Mouse (Mus musculus) embryonic facial prominence, embryonic 11.5 days (tissue): ENCODE results near the gene Atg14. TPM values are rescaled to one million over a fixed set of nuclear protein-coding genes. Genes with fewer than 3 reads are reported as not detected.

Experiments used
- ATAC-seq: fragments of 200-750 bp; cut with Nextera tagmentation; replicated peaks from 2 replicates; pipeline ENCODE4 v1.8.0; 2017; ENCODE audit warnings: low read depth; ENCODE audit not compliant: insufficient number of reproducible peaks, low FRiP score, low TSS enrichment
- DNase-seq: peaks from one replicate; pipeline ENCODE4 v3.0.0-alpha.2; 2015; ENCODE audit warnings: low spot score
- H3K27ac ChIP-seq: fragments of 300-500 bp; sonication (generic); replicated peaks from 2 replicates; pipeline ENCODE4 v1.5.1; 2014; ENCODE audit warnings: mild to moderate bottlenecking, low read depth, low read length, control low read depth
- H3K27me3 ChIP-seq: fragments of 300-500 bp; sonication (generic); 2 replicates; pipeline ENCODE4 v1.6.1; 2014; ENCODE audit warnings: mild to moderate bottlenecking, low read length, moderate library complexity, mixed read lengths; ENCODE audit not compliant: control insufficient read depth, insufficient read depth
- H3K36me3 ChIP-seq: fragments of 300-500 bp; sonication (generic); replicated peaks from 2 replicates; pipeline ENCODE4 v1.6.1; 2014; ENCODE audit warnings: low read depth, mild to moderate bottlenecking, low read length, moderate library complexity, mixed read lengths; ENCODE audit not compliant: control insufficient read depth, insufficient read depth
- H3K4me1 ChIP-seq: fragments of 300-500 bp; sonication (generic); 2 replicates; pipeline ENCODE4 v1.6.1; 2014; ENCODE audit warnings: low read length, mixed read lengths; ENCODE audit not compliant: control insufficient read depth, insufficient read depth
- H3K4me2 ChIP-seq: fragments of 300-500 bp; sonication (generic); 2 replicates; pipeline ENCODE4 v1.6.1; 2014; ENCODE audit warnings: low read depth, mild to moderate bottlenecking, control low read depth, low read length, moderate library complexity
- H3K4me3 ChIP-seq: fragments of 300-500 bp; sonication (generic); 2 replicates; pipeline ENCODE4 v1.5.1; 2014; ENCODE audit warnings: low read depth, low read length, control low read depth
- H3K9ac ChIP-seq: fragments of 300-500 bp; sonication (generic); replicated peaks from 2 replicates; pipeline ENCODE4 v1.6.1; 2014; ENCODE audit warnings: mild to moderate bottlenecking, control low read depth, low read length
- H3K9me3 ChIP-seq: fragments of 300-500 bp; sonication (generic); replicated peaks from 2 replicates; pipeline ENCODE4 v1.6.1; 2016; ENCODE audit warnings: mild to moderate bottlenecking, low read length, inconsistent platforms, mixed read lengths; ENCODE audit not compliant: control insufficient read depth
- WGBS: fragments of 180-500 bp; shearing (Covaris S2); extraction: QIAGEN DNeasy Blood & Tissue Kit; methylation state at CpG from one replicate; pipeline ENCODE4 v1.1.7; 2014; 5-methylcytosine and 5-hydroxymethylcytosine counted together
- polyA plus RNA-seq: library from polyadenylated mRNA; unstranded; fragments of >200 nt; fragmentation: Nextera tagmentation; extraction: Ambion mirVana; gene quantifications from 2 replicates; pipeline ENCODE4 v1.2.1, GENCODE M21; 2014

The Atg14 gene
- polyA plus RNA-seq, 1 experiment from 2014 or later, result 18.9 TPM

GRCm38 (mm10) chr14:47528293-47528692, 42.2 kb downstream of the Atg14 start:
- Histone ChIP-seq H3K27me3 (no peaks in the 10 kb centered on the region), H3K36me3 (no peaks in the 10 kb centered on the region), H3K9ac (no peak overlapping the region), H3K4me2 (no peak overlapping the region), H3K27ac (no peak overlapping the region), H3K9me3 (no peaks in the 10 kb centered on the region), H3K4me1 (no peaks in the 10 kb centered on the region), H3K4me3 (no peak overlapping the region)
- no peak for DNase-seq
- WGBS, result 87% methylated on average over 3 of the region's 3 CpGs
- ATAC-seq, result no peak

DNA sequence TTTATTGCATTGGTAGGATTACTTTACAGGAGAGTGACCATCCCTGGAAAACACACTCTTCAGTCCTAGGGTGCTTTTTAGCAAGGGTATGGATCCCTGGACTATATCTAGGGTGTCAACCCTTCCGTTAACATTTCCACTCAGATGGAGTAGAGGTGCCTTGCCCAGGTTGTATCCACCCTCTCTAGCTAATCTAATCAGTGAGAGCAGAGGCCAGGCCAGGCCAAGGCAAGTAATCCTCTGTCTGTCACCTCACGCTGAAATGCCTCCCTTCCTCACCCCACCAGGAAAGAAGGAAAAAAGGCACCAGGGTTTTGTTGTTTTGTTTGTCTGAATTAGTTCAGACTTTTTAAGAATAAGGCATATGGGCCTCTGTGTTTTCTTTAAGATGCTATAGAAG, 42.6 kb downstream of the Atg14 start:
- no peak overlapping the region for H3K4me2 ChIP-seq
- H3K9ac ChIP-seq, result no peak overlapping the region
- 74% methylated on average over 2 of the region's 2 CpGs for WGBS
- no peaks in the 10 kb centered on the region for H3K4me1 ChIP-seq
- no peak overlapping the region for H3K27ac ChIP-seq
- DNase-seq (no peak), ATAC-seq (no peak)
- H3K27me3 ChIP-seq, result no peaks in the 10 kb centered on the region
- no peaks in the 10 kb centered on the region for H3K36me3 ChIP-seq
- H3K4me3 ChIP-seq, result no peak overlapping the region
- no peaks in the 10 kb centered on the region for H3K9me3 ChIP-seq

GRCm38 (mm10) chr14:47525861-47526260, 44.6 kb downstream of the Atg14 start:
- ATAC-seq (no peak), DNase-seq (no peak)

DNA sequence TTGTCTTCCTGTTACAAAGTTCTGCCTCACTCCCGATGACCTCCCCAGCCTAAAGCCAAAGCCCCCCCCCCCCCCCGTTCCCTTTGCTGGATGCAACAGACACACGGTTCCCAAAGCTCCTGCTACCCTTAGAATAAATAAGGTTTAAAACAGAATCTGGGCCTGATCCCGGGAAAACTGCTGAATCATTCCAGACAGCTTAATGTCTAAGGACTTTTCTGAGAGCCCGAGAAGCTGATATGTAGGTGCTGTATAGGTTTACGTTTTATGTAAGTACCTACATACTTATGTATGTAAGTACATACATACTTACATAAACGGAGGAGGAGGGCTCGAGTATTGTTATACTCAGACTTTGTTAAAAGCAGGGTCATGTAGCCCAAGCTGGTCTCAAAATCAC, 45.1 kb downstream of the Atg14 start:
- 81% methylated on average over 8 of the region's 8 CpGs for whole genome bisulfite sequencing
- no peak overlapping the region for H3K27ac ChIP-seq
- DNase-seq, result no peak

More at GRCm38 (mm10) chr14:47525861-47526260, 44.6 kb downstream of the Atg14 start:
- H3K27me3 ChIP-seq, result no peaks in the 10 kb centered on the region
- no peak overlapping the region for H3K9ac ChIP-seq
- no peaks in the 10 kb centered on the region for H3K4me1 ChIP-seq
- H3K36me3 ChIP-seq, result no peaks in the 10 kb centered on the region
- H3K9me3 ChIP-seq, result no peaks in the 10 kb centered on the region
- H3K4me2 ChIP-seq, result no peak overlapping the region
- 83% methylated on average over 5 of the region's 5 CpGs for WGBS
- no peak overlapping the region for H3K4me3 ChIP-seq
- no peak overlapping the region for H3K27ac ChIP-seq

GRCm38 (mm10) chr14:47522301-47522700, 48.1 kb downstream of the Atg14 start:
- no peak overlapping the region for H3K4me3 ChIP-seq
- H3K27me3 ChIP-seq, result no peaks in the 10 kb centered on the region
- WGBS, result 96% methylated on average over 7 of the region's 7 CpGs
- no peaks in the 10 kb centered on the region for H3K4me1 ChIP-seq
- H3K9me3 ChIP-seq, result no peaks in the 10 kb centered on the region
- DNase-seq, result no peak
- H3K36me3 ChIP-seq, result no peaks in the 10 kb centered on the region
- no peak for ATAC-seq
- no peak overlapping the region for H3K4me2 ChIP-seq
- H3K27ac ChIP-seq, result no peak overlapping the region
- no peak overlapping the region for H3K9ac ChIP-seq

More for the DNA sequence above, 45.1 kb downstream of the Atg14 start:
- Histone ChIP-seq H3K4me3 (no peak overlapping the region), H3K4me1 (no peaks in the 10 kb centered on the region), H3K36me3 (no peaks in the 10 kb centered on the region), H3K9me3 (no peaks in the 10 kb centered on the region), H3K9ac (no peak overlapping the region), H3K4me2 (no peak overlapping the region), H3K27me3 (no peaks in the 10 kb centered on the region)
- ATAC-seq, result no peak

GRCm38 (mm10) chr14:47521609-47522008, 48.8 kb downstream of the Atg14 start:
- H3K4me3 ChIP-seq, result no peak overlapping the region

DNA sequence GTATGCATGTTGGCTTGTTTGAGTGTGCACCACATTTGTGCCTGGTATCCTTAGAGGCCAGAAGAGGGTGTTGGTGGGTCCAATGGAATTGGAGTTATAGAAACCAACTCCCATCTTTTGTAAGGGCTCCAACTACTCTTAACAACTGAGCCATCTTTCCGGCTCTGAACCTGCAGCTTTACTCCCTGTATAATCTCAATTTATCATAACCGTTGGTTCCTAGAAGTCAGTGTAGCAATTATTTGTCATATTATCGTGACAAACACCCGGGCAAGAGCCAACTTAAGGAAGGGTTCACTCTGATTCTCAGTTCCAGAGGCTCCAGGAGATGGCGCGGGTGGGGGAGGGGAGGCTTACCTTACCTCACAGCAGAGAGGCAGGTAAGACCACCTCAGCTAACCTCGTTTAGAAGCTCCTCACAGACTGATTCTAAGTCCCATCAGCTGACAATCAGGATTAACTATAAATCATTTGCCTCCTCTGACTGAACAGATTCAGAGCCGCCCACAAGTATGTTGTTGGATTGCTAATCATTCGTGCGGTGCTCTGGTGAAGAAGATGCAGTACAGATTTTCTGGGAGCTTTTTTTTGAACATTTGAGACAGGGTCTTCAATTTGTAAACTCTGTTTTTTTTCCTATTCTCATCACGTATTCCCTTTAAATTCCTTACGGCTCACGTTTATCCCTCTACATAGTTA, 49.5 kb downstream of the Atg14 start:
- Histone ChIP-seq H3K27me3 (no peaks in the 10 kb centered on the region), H3K4me1 (no peaks in the 10 kb centered on the region), H3K36me3 (no peaks in the 10 kb centered on the region), H3K4me2 (no peak overlapping the region), H3K27ac (no peak overlapping the region), H3K9ac (no peak overlapping the region), H3K4me3 (no peak overlapping the region), H3K9me3 (no peaks in the 10 kb centered on the region)
- ATAC-seq (no peak), DNase-seq (no peak)
- 86% methylated on average over 13 of the region's 13 CpGs for WGBS

More at GRCm38 (mm10) chr14:47521609-47522008, 48.8 kb downstream of the Atg14 start:
- no peak overlapping the region for H3K4me2 ChIP-seq
- no peak overlapping the region for H3K9ac ChIP-seq
- DNase-seq, result no peak
- no peak overlapping the region for H3K27ac ChIP-seq
- H3K9me3 ChIP-seq, result no peaks in the 10 kb centered on the region
- no peak for ATAC-seq
- no peaks in the 10 kb centered on the region for H3K36me3 ChIP-seq
- H3K27me3 ChIP-seq, result no peaks in the 10 kb centered on the region
- no peaks in the 10 kb centered on the region for H3K4me1 ChIP-seq
- WGBS, result 84% methylated on average over 1 of the region's 1 CpGs

DNA sequence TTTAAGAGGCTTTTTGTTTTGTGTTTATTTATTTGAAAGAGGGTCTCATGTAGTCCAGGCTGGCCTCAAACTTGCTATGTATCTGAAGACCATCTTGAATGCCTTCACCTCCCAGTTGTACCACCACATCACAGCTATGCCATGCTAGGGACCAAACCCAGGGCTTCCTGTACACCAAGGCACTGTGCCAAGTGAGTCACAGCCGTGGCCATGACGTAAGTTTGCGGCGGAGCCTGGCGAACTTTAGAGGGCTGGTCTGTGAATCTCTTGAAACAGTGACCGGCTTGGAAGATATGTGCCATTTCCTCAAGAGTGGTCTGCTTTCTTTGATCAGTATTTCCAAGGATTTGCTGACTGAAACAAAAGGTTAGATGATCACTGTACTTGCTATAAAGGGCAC, 51.8 kb downstream of the Atg14 start:
- Histone ChIP-seq H3K9ac (no peak overlapping the region), H3K36me3 (no peaks in the 10 kb centered on the region), H3K27me3 (no peaks in the 10 kb centered on the region), H3K9me3 (no peaks in the 10 kb centered on the region), H3K27ac (no peak overlapping the region), H3K4me2 (no peak overlapping the region), H3K4me1 (no peaks in the 10 kb centered on the region), H3K4me3 (no peak overlapping the region)
- 88% methylated on average over 6 of the region's 6 CpGs for WGBS
- DNase-seq (no peak), ATAC-seq (no peak)
